Mouse (Mus musculus): ENCODE measurements around the gene Ftsj1.

Ftsj1 gene

GRCm38 (mm10) chrX:8219651-8220050 lies 32.6 kb downstream of the Ftsj1 start:
- no peak for DNase-seq (ENCODE audit: low read depth in 1 of 2, low spot score in 2 of 2)

DNA sequence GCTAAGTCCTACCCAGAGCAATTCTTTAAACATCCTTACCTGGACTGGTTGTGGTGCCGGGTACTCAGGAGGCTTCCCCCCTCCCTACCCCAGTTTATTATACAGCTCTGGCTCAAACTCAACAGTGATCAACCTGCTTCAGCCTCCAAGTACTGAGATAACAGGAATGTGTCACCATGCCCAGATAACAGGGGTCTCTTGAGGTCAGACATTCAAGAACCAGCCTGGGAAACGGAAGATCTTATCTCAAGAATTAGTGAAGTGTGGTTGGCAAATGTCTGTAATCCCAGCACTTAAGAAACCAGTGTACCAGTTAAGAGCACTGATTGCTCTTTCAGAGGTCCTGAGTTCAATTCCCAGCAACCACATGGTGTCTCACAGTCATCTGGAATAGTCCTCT lies 34.1 kb downstream of the Ftsj1 start:
- DNase-seq (ENCODE audit: low read depth in 1 of 2, low spot score in 2 of 2): no peak

DNA sequence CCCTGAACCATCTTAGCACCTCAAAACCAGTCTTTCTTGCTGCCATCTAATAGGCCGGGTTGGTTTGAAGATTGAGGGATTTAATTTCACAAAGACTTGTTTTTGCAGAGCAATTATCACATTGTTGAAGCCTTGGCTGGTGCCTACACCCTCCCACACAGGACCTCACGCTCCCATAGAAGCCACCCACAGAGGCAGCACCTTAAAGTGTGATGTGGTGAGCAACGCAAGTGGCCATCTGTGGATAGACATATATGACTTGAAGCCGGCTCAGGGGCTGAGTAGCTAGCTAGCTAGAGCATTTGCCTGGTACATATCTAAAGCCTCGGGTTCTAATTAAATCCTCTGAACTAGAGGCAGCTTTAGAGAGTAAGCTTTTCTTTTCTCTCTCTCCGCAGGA lies 34.8 kb downstream of the Ftsj1 start:
- DNase-seq (ENCODE audit: low read depth in 1 of 2, low spot score in 2 of 2): no peak

- no peak for DNase-seq (ENCODE audit: low read depth in 1 of 2, low spot score in 2 of 2)
These were observed 40.6 kb downstream of the Ftsj1 start for GRCm38 (mm10) chrX:8211490-8212207.

DNA sequence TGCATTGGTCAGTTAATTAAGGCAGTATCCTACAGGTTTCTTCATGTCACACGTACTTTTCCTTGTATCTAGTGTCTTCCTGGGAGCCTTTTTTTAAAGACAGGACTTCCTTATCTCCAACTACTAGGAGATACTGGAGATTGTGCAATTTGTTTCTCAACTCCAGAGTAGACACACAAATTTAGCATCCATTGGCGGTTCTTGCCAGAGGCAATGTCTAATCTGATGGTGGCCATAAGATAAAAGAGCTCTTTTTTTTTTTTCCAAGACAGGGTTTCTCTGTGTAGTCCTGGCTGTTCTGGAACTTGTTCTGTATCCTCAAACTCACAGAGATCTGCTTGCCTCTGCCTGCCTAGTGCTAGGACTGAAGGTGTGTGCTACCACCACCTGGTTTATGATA lies 42.5 kb downstream of the Ftsj1 start:
- DNase-seq (ENCODE audit: low read depth in 1 of 2, low spot score in 2 of 2): no peak

- no peak for DNase-seq (ENCODE audit: low read depth in 1 of 2, low spot score in 2 of 2)
These were observed 45.0 kb downstream of the Ftsj1 start for GRCm38 (mm10) chrX:8207224-8207623.

DNA sequence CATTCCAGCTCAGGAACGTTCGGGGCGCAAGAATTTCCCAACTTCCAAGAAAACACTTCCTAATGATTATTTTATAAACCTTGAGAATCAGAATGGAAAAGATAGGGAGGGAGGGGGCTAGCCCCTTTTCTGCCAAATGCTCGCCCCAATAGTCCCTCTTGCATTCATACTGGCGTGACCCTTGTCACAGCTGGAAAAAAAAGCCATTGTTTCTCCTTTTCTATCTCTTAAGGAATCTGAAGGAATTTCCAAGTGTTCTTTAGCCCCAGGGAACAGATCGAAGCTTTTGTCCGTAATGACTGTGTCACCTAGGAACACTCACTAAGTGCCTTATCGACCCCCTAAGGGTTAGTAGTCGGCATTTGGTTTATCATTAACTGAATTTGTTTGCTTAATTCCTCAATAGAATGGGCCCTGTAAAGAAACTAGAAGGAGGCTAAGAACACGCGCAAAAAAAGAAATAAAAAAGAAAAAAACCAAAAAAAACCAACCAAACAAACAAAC lies 45.5 kb downstream of the Ftsj1 start:
- no peak for DNase-seq (ENCODE audit: low read depth in 1 of 2, low spot score in 2 of 2)

- no peak for DNase-seq (ENCODE audit: low read depth in 1 of 2, low spot score in 2 of 2)
These were observed 46.1 kb downstream of the Ftsj1 start, which contains the start of gene Porcn for GRCm38 (mm10) chrX:8206015-8206693. Gene Porcn (minus strand): TSS chrX:8206525.

- no peak for DNase-seq (ENCODE audit: low read depth in 1 of 2, low spot score in 2 of 2)
These were observed 46.7 kb downstream of the Ftsj1 start for GRCm38 (mm10) chrX:8205551-8205950.

GRCm38 (mm10) chrX:8205088-8205487 lies 47.1 kb downstream of the Ftsj1 start:
- no peak for DNase-seq (ENCODE audit: low read depth in 1 of 2, low spot score in 2 of 2)

- DNase-seq (ENCODE audit: low read depth in 1 of 2, low spot score in 2 of 2): no peak
These were observed 48.1 kb downstream of the Ftsj1 start for GRCm38 (mm10) chrX:8204076-8204475.

DNA sequence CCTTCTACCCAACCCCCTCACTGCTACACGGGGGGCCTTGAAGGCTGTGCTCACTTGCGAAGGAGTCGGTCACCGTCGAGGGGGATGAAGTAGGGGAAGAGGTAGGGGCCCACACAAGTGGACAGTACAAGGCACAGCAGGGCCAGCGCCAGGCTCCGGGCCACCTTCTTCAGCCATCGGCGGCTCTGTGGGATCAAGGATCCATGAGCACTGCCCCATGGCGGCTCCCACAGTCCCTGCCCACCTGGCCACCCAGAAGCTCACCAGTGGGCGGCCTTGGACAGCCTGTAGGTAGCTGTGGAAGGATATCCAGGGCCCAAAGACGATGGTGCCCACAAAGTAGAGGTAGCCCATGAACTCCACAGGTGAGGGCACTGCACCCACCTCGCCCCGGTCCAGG lies 49.1 kb downstream of the Ftsj1 start:
- DNase-seq (ENCODE audit: low read depth in 1 of 2, low spot score in 2 of 2): no peak

DNA sequence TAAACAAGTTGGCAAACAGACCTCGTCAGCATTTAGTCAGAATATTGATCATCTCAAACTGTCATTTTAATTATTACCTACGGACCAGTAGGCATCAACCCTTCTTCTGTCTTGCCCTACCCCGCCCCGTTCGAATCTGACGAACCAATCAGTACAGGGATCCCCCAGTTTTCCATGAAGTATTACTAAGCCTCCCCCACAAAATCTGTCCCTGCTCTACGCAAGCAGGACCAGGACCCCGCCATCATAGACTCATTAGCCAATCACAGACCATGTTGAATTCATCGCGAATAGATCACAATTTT lies 58.8 kb downstream of the Ftsj1 start, which contains the start of gene Ebp:
Gene Ebp (minus strand): TSS at position 94 of the 305 bp plus-strand sequence.
- no peak for DNase-seq (ENCODE audit: low read depth in 1 of 2, low spot score in 2 of 2)

GRCm38 (mm10) chrX:8192640-8193418 lies 59.4 kb downstream of the Ftsj1 start:
- DNase-seq (ENCODE audit: low read depth in 1 of 2, low spot score in 2 of 2): peak; percentile 49 to 53

- no peak for DNase-seq (ENCODE audit: low read depth in 1 of 2, low spot score in 2 of 2)
These were observed 60.0 kb downstream of the Ftsj1 start for GRCm38 (mm10) chrX:8192126-8192639.

Data from monocyte, adult 2 months (primary cell).